9 mouse cellular contexts compared by ENCODE assay signal in genomic region chr19:7309738-7310330, GRCm38 (mm10). TPM values are rescaled to one million over a fixed set of nuclear protein-coding genes. Genes with fewer than 3 reads are reported as not detected.
DNase-seq lines count a peak whose midpoint lies in the region; ATAC-seq and TF ChIP-seq lines count a peak whose summit lies in the region.
"Had no signal": no experiment of that assay in that cellular context is flagged by ENCODE, and none has a peak within 500 bp of the region (broad histone marks: within the 10 kb centered on the region; RNA-seq: fewer than 3 reads in every experiment).

No protein-coding gene starts in this region.

- no peak overlapping the region for H3K4me3 ChIP-seq in layer of hippocampus, adult 2 months
- no peak overlapping the region for H3K4me3 ChIP-seq in embryonic facial prominence, embryonic 15.5 days (replicated peaks)
- H3K4me3 ChIP-seq in liver, embryonic 12.5 days = no peak overlapping the region
- H3K4me3 ChIP-seq: midbrain, embryonic 12.5 days had no signal

- no peaks in the 10 kb centered on the region for H3K9me3 ChIP-seq in embryonic facial prominence, embryonic 15.5 days (replicated peaks)
- H3K9me3 ChIP-seq in liver, embryonic 12.5 days (replicated peaks) = no peaks in the 10 kb centered on the region
- H3K9me3 ChIP-seq: midbrain, embryonic 12.5 days had no signal

- no peak for TF ChIP-seq CTCF in layer of hippocampus, adult 2 months (conservative IDR thresholded peaks at IDR 0.05)

- H3K4me2 ChIP-seq in embryonic facial prominence, embryonic 15.5 days (replicated peaks) = no peak overlapping the region
- H3K4me2 ChIP-seq in liver, embryonic 12.5 days = peak overlapping the region; percentile 44; the same call in 1 of the 2 replicates
- H3K4me2 ChIP-seq: midbrain, embryonic 12.5 days had no signal

- WGBS in embryonic facial prominence, embryonic 15.5 days = 56% methylated on average over 2 of the region's 2 CpGs
- 53% methylated on average over 2 of the region's 2 CpGs for WGBS in liver, embryonic 12.5 days (ENCODE audit: insufficient replicate concordance)

- ATAC-seq in embryonic facial prominence, embryonic 15.5 days (ENCODE audit: insufficient number of reproducible peaks, low FRiP score, low TSS enrichment, low read depth) = no peak
- ATAC-seq in liver, embryonic 12.5 days = no peak
- no peak for ATAC-seq in granulocyte monocyte progenitor cell, adult 5-6 weeks (replicated peaks; ENCODE audit: poor library complexity, severe bottlenecking)
- ATAC-seq: hindbrain, embryonic 16.5 days had no signal

- DNase-seq in layer of hippocampus, adult 2 months (ENCODE audit: low spot score in 2 of 2) = no peak
- DNase-seq in layer of hippocampus, adult 18-20 months (ENCODE audit: low spot score in 2 of 2) = no peak
- DNase-seq in cerebellum, adult 8-10 months = peak; percentile 45
- DNase-seq in thymus, postnatal 14 days = no peak

- no peaks in the 10 kb centered on the region for H3K27me3 ChIP-seq in embryonic facial prominence, embryonic 15.5 days
- no peaks in the 10 kb centered on the region for H3K27me3 ChIP-seq in liver, embryonic 12.5 days (replicated peaks)
- H3K27me3 ChIP-seq: midbrain, embryonic 12.5 days had no signal

- H3K36me3 ChIP-seq in embryonic facial prominence, embryonic 15.5 days = no peaks in the 10 kb centered on the region
- no peaks in the 10 kb centered on the region for H3K36me3 ChIP-seq in liver, embryonic 12.5 days
- H3K36me3 ChIP-seq: midbrain, embryonic 12.5 days had no signal

- peaks cover 65% of the 10 kb centered on the region for H3K4me1 ChIP-seq in embryonic facial prominence, embryonic 15.5 days
- peaks cover 99% of the 10 kb centered on the region for H3K4me1 ChIP-seq in liver, embryonic 12.5 days

- H3K9ac ChIP-seq in embryonic facial prominence, embryonic 15.5 days = no peak overlapping the region
- H3K9ac ChIP-seq in liver, embryonic 12.5 days = no peak overlapping the region
- H3K9ac ChIP-seq: midbrain, embryonic 12.5 days had no signal

- H3K27ac ChIP-seq in layer of hippocampus, adult 2 months = peak overlapping the region; percentile 69
- peak overlapping the region; percentile 89 for H3K27ac ChIP-seq in embryonic facial prominence, embryonic 15.5 days (replicated peaks)
- peak overlapping the region; percentile 53; the same call in 1 of the 2 replicates for H3K27ac ChIP-seq in liver, embryonic 12.5 days
- H3K27ac ChIP-seq: midbrain, embryonic 12.5 days had no signal

RNA-seq across cellular contexts. Expression of gene Mark2, which starts 31.8 kb away (rescaled TPM):
- total RNA-seq in layer of hippocampus, adult 2 months (2021) = 100 to 1,000 TPM; 119 to 127 TPM
- 100 to 1,000 TPM; 114 to 118 TPM for total RNA-seq in layer of hippocampus, adult 18-20 months (2021)
- 54.9 and 60.2 TPM in 2 replicates for polyA plus RNA-seq in embryonic facial prominence, embryonic 15.5 days (2015; fragmentation: Nextera tagmentation; extraction: Ambion mirVana)
- 41.3 and 42.0 TPM in 2 replicates for polyA plus RNA-seq in liver, embryonic 12.5 days (2016; fragmentation: Nextera tagmentation; extraction: Ambion mirVana)
- 48.7 and 85.8 TPM in 2 replicates for total RNA-seq in granulocyte monocyte progenitor cell, adult 5-6 weeks (2014; fragmentation: Nextera tagmentation)
- total RNA-seq in granulocyte monocyte progenitor cell, adult 5-6 weeks (2017) = 17.8 and 21.2 TPM in 2 replicates

RNA-seq across cellular contexts. Expression of gene Rcor2, which starts 42.7 kb away (rescaled TPM):
- total RNA-seq in layer of hippocampus, adult 2 months (2021) = 10 to 100 TPM; 17.0 to 18.2 TPM
- total RNA-seq in layer of hippocampus, adult 18-20 months (2021) = 10 to 100 TPM; 12.7 to 13.9 TPM
- 20.3 and 22.9 TPM in 2 replicates for polyA plus RNA-seq in embryonic facial prominence, embryonic 15.5 days (2015; fragmentation: Nextera tagmentation; extraction: Ambion mirVana)
- polyA plus RNA-seq in liver, embryonic 12.5 days (2016; fragmentation: Nextera tagmentation; extraction: Ambion mirVana) = 4.0 and 5.1 TPM in 2 replicates
- 3.1 and 6.9 TPM in 2 replicates for total RNA-seq in granulocyte monocyte progenitor cell, adult 5-6 weeks (2014; fragmentation: Nextera tagmentation)
- total RNA-seq in granulocyte monocyte progenitor cell, adult 5-6 weeks (2017) = 3.4 and 5.2 TPM in 2 replicates
